8 mouse cellular contexts compared by ENCODE assay signal in genomic region chr2:27027618-27028436, GRCm38 (mm10). TPM values are rescaled to one million over a fixed set of nuclear protein-coding genes. Genes with fewer than 3 reads are reported as not detected.
A peak's percentile ranks its signal among the peaks of the same experiment; 100 is the strongest.
DNase-seq lines count a peak whose midpoint lies in the region; ATAC-seq lines count a peak whose summit lies in the region.

TSS of gene Slc2a6 (minus strand) at chr2:27027998.

- no peaks in the 10 kb centered on the region for H3K36me3 ChIP-seq in intestine, embryonic 16.5 days (ENCODE audit: control insufficient read depth, insufficient read depth, low read length)
- no peaks in the 10 kb centered on the region for H3K36me3 ChIP-seq in midbrain, embryonic 10.5 days

- H3K9ac ChIP-seq in intestine, embryonic 16.5 days (ENCODE audit: low read depth, low read length) = peak within 1 kb of the TSS; percentile 49; the same call in 1 of the 2 replicates

- peaks cover 4% of the 10 kb centered on the region; the same call in 1 of the 2 replicates for H3K4me1 ChIP-seq in intestine, embryonic 16.5 days (ENCODE audit: control insufficient read depth, insufficient read depth, low read length)
- H3K4me1 ChIP-seq in midbrain, embryonic 10.5 days = peaks cover 23% of the 10 kb centered on the region

- 3% methylated on average over 38 of the region's 38 CpGs for WGBS in intestine, embryonic 16.5 days
- 5% methylated on average over 38 of the region's 38 CpGs for WGBS in midbrain, embryonic 10.5 days

- H3K4me3 ChIP-seq in intestine, embryonic 16.5 days (ENCODE audit: low read length) = peak within 1 kb of the TSS; percentile 36
- peak within 1 kb of the TSS; percentile 50 for H3K4me3 ChIP-seq in midbrain, embryonic 10.5 days

- intact Hi-C loops in left cerebral cortex, postnatal 25 days (cut with DNase I) = loop anchor here (5.0 to 10.0 kb wide), 2 partner anchors 116 to 393 kb away; partner anchors contain the start of genes Med22 and Rpl7a

- ATAC-seq in intestine, embryonic 16.5 days = peak; percentile 99

- DNase-seq in adrenal gland, adult 2 months = peak; percentile 92
- DNase-seq in embryo, embryonic 11.5 days (ENCODE audit: low read depth, low spot score) = peak; percentile 74
- peak; percentile 78 to 84 for DNase-seq in gastrocnemius, postnatal 4 days (ENCODE audit: low spot score in 2 of 2)
- peak; percentile 94 to 96 for DNase-seq in left cerebral cortex, postnatal 25 days (ENCODE audit: low spot score in 2 of 2)
- DNase-seq in midbrain, embryonic 10.5 days (ENCODE audit: low spot score) = peak; percentile 89
- peak; percentile 89 to 93 for DNase-seq in right cerebral cortex, postnatal 36 days (ENCODE audit: low spot score in 2 of 2)
- DNase-seq in urinary bladder, postnatal 4 days (ENCODE audit: low spot score in 2 of 2) = peak; percentile 82 to 87

- no peaks in the 10 kb centered on the region; the same call in 1 of the 2 replicates for H3K27me3 ChIP-seq in intestine, embryonic 16.5 days (replicated peaks; ENCODE audit: control insufficient read depth, insufficient read depth, low read length)
- H3K27me3 ChIP-seq in midbrain, embryonic 10.5 days (ENCODE audit: low read depth, poor library complexity, severe bottlenecking) = peaks cover 37% of the 10 kb centered on the region

- H3K9me3 ChIP-seq in intestine, embryonic 16.5 days (ENCODE audit: control insufficient read depth, low read length) = no peaks in the 10 kb centered on the region
- no peaks in the 10 kb centered on the region for H3K9me3 ChIP-seq in midbrain, embryonic 10.5 days (replicated peaks)

- H3K4me2 ChIP-seq in intestine, embryonic 16.5 days (ENCODE audit: low read depth, low read length) = peak within 1 kb of the TSS; percentile 53

- H3K27ac ChIP-seq in intestine, embryonic 16.5 days (ENCODE audit: low read length) = no peak within 1 kb of the TSS
- peak within 1 kb of the TSS; percentile 34; the same call in 1 of the 2 replicates for H3K27ac ChIP-seq in midbrain, embryonic 10.5 days (replicated peaks)

RNA-seq across cellular contexts. Expression of gene Slc2a6, which starts in this region (rescaled TPM):
- under 1 TPM; 0.76 to 0.78 TPM for total RNA-seq in adrenal gland, adult 2 months (2021)
- polyA plus RNA-seq in adrenal gland, adult 2 months (2012; rRNA removed) = 1.7 and 2.5 TPM in 2 replicates
- under 1 TPM; 0.32 to 0.49 TPM for total RNA-seq in gastrocnemius, postnatal 4 days (2021)
- polyA plus RNA-seq in intestine, embryonic 16.5 days (2015; fragmentation: Nextera tagmentation; extraction: Ambion mirVana) = 0.84 and 1.0 TPM in 2 replicates
- 10 to 100 TPM; 30.5 to 31.1 TPM for total RNA-seq in left cerebral cortex, postnatal 25 days (2021)
- 3.1 and 4.4 TPM in 2 replicates for polyA plus RNA-seq in midbrain, embryonic 10.5 days (2016; fragmentation: Nextera tagmentation; extraction: Ambion mirVana)

Comparison
In these comparisons a context has a peak if more than half of its experiments do, and no peak if none do; other contexts are left out.
1. RNA of gene Slc2a6 (total RNA-seq): 30.5 to 31.1 TPM in left cerebral cortex, postnatal 25 days; 0.76 to 0.78 TPM in adrenal gland, adult 2 months and 0.32 to 0.49 TPM in gastrocnemius, postnatal 4 days; every median in the first group is over 10 times any median in the second.
2. Peak in DNase-seq in gastrocnemius, postnatal 4 days; RNA of the gene not detected or under 1 TPM.
3. Peak in every context shown above with its lines, with median percentiles within 50 percentile points of each other: DNase-seq.